Mouse (Mus musculus): Measurements from ENCODE around the gene Sorcs2. TPM values are rescaled to one million over a fixed set of nuclear protein-coding genes. Genes with fewer than 3 reads are reported as not detected.

Sorcs2 gene
- polyA plus RNA-seq, 1 experiment from 2014 or later, result 12.9 TPM

DNA sequence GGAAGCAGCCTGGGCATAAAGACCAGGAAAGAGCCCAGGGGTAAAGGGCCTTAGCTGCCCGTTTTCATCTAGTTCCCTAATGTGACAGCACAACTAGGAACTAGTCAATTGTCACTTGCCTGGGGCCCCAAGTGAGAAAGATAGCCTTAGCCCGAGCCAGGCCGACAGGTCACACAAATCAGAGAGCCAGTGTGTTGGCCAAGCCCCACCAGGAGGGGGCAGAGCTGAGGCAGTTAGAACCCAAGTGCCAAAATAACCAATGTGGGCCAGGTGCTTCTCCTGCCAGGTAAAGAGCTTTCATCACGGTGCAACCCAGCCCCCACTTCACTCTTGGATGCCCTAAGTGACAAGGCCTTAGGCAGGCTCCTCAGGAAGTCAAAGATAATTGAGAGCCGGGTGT is 106.7 kb downstream of the Sorcs2 start:
- WGBS, result 44% methylated on average over 5 of the region's 5 CpGs
- Histone ChIP-seq H3K36me3 (no peaks in the 10 kb centered on the region), H3K4me1 (peaks cover 19% of the 10 kb centered on the region), H3K4me2 (replicated peaks) (no peak overlapping the region), H3K27ac (no peak overlapping the region), H3K9ac (no peak overlapping the region), H3K27me3 (no peaks in the 10 kb centered on the region), H3K9me3 (no peaks in the 10 kb centered on the region), H3K4me3 (no peak overlapping the region)
- ATAC-seq (ENCODE audit: insufficient number of reproducible peaks, insufficient read depth, low FRiP score, low TSS enrichment), result no peak

DNA sequence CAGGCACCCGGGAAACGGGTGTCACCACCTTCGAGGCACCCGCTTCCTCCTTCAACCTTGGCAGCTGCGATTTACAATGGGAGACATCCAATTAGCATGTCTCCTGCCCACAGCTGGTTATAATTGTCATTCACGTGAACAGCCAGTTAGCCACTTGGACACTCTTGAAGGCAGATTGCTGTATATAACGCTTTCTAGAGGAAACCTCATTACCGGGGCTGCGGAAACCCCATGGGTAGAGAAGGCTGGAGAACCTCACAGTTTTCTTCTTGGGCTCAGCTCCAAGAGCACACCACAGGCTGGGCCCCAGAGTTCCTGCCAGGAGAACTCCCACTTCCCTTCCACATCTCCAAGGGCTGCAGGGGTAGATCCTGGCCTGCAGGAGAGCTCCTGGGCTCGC is 112.5 kb downstream of the Sorcs2 start:
- WGBS, result 39% methylated on average over 10 of the region's 10 CpGs
- H3K36me3 ChIP-seq, result no peaks in the 10 kb centered on the region
- ATAC-seq (ENCODE audit: insufficient number of reproducible peaks, insufficient read depth, low FRiP score, low TSS enrichment), result no peak
- 0 out of 2 replicates have a peak overlapping the region, but pooled peaks have one; percentile 14 for H3K27ac ChIP-seq
- H3K9me3 ChIP-seq, result no peaks in the 10 kb centered on the region
- no peak overlapping the region for H3K4me3 ChIP-seq
- no peak overlapping the region for H3K9ac ChIP-seq
- no peaks in the 10 kb centered on the region for H3K27me3 ChIP-seq
- H3K4me1 ChIP-seq, result peaks cover 9% of the 10 kb centered on the region; the same call in 1 of the 2 replicates
- H3K4me2 ChIP-seq (replicated peaks), result no peak overlapping the region

DNA sequence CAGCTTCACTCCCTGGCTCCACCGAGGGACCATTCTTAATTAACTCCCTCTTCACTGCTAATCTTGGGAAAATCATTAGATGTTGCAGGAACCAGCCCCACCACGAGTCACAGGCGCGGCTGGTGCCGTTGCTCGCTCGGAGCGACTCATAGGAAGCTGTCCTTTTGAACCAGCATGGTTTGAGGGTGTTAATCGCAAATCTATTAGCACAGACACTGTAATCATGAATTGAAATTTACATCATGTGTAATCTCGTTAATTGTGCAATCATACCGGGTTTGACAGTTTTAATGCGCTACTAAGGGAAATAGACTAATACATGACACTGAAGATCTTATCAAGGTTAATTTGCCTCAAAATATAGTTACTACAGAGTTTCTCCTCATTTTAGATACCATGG is 118.0 kb downstream of the Sorcs2 start:
- ATAC-seq (ENCODE audit: insufficient number of reproducible peaks, insufficient read depth, low FRiP score, low TSS enrichment), result no peak
- H3K36me3 ChIP-seq, result no peaks in the 10 kb centered on the region
- H3K27ac ChIP-seq, result no peak overlapping the region
- no peak overlapping the region for H3K9ac ChIP-seq
- H3K9me3 ChIP-seq, result no peaks in the 10 kb centered on the region
- 84% methylated on average over 12 of the region's 12 CpGs for WGBS
- H3K4me2 ChIP-seq (replicated peaks), result no peak overlapping the region
- no peak overlapping the region for H3K4me3 ChIP-seq
- H3K4me1 ChIP-seq, result 0 out of 2 replicates have a peak, but pooled peaks cover 7% of the 10 kb centered on the region
- H3K27me3 ChIP-seq, result no peaks in the 10 kb centered on the region

DNA sequence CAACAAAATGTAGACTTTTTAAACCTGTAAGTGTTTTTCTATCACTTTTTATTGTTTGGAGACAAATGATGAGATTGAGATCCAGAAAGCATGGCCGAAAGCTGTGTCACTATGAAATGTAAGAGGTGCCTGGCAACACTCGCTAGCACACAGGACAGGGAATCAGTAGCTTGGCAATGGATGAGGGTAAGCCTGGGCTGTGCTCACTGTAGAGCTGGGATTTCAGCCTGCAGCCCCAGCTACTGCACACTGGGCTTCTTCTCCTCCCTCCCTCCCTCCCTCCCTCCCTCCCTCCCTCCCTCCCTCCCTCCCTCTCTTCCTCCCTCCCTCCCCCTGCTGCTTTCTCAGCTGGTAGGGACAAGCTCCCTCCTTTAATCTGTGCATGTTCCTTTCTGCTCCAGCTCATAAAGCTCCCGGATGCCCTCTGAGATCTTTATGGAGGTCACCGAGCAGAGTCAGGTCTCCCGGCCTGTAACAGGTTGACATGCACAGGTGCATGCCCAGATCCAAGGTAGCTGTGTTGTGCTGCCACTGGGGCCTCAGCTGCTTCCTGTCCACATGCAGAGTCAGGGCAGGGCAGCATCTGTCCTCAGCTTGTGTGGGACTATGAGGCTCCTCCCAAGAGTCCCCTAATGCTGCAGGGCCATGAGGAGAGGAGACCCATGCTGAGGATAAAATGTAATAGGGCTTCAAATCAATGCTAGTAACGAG is 123.1 kb downstream of the Sorcs2 start:
- H3K9ac ChIP-seq, result no peak overlapping the region
- ATAC-seq (ENCODE audit: insufficient number of reproducible peaks, insufficient read depth, low FRiP score, low TSS enrichment), result no peak
- H3K36me3 ChIP-seq, result no peaks in the 10 kb centered on the region
- no peaks in the 10 kb centered on the region for H3K9me3 ChIP-seq
- H3K27me3 ChIP-seq, result no peaks in the 10 kb centered on the region
- 0 out of 2 replicates have a peak, but pooled peaks cover 7% of the 10 kb centered on the region for H3K4me1 ChIP-seq
- H3K27ac ChIP-seq, result no peak overlapping the region
- no peak overlapping the region for H3K4me3 ChIP-seq
- WGBS, result 77% methylated on average over 6 of the region's 6 CpGs
- no peak overlapping the region for H3K4me2 ChIP-seq (replicated peaks)

DNA sequence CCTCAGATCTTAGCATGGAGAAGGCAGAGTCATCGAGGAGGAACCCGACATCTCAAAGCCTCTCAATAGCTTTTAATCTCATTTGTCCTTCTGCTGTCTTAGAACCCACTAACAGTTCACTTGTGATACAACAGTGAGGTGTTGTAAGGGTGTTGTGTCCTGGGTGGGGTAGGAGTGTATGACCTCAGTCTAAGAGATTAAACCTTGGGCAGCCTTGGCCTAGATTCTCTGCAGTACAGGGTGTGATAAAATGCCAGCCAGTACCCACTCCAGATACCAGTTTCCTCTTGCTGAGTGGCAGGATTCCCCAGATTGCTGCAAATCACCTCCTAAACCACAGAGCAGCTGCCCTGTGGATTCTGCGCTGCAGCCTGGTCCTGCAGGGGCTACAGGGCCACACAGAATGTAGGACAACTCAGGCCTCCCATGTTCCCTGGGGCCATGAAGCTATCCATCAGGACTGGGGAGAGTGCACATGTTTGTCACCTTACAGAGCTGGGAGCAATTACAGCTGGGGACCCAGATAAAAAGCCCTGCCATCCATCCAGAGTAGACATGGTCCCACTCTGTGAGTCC is 130.7 kb downstream of the Sorcs2 start:
- Histone ChIP-seq H3K4me3 (no peak overlapping the region), H3K4me2 (replicated peaks) (no peak overlapping the region), H3K9ac (no peak overlapping the region), H3K27ac (no peak overlapping the region), H3K4me1 (no peaks in the 10 kb centered on the region), H3K36me3 (no peaks in the 10 kb centered on the region), H3K27me3 (no peaks in the 10 kb centered on the region), H3K9me3 (no peaks in the 10 kb centered on the region)
- no peak for ATAC-seq (ENCODE audit: insufficient number of reproducible peaks, insufficient read depth, low FRiP score, low TSS enrichment)
- WGBS, result 88% methylated on average over 3 of the region's 3 CpGs

DNA sequence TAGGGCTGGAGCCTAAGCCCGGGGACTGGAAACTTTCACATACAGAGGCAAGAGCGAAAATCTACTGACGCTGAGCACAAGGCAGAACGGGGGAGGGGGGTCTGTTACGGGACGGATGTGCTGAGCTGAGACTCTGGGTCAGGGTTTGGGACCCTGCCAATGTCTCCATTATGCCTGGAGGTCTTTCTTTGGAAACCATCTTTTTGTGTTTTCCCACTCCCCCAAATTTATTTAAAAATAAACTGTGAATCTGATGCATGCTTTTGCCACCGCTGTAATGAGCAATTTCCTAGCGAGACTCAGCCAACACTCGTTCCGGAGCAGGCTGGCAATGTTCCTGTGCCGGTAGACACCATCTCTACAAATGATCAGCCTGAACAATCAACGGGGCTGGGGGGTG is 137.1 kb downstream of the Sorcs2 start:
- Histone ChIP-seq H3K4me1 (0 out of 2 replicates have a peak, but pooled peaks cover 6% of the 10 kb centered on the region), H3K27ac (no peak overlapping the region), H3K9ac (no peak overlapping the region), H3K9me3 (no peaks in the 10 kb centered on the region), H3K4me3 (no peak overlapping the region), H3K27me3 (no peaks in the 10 kb centered on the region), H3K36me3 (no peaks in the 10 kb centered on the region), H3K4me2 (replicated peaks) (no peak overlapping the region)
- no peak for ATAC-seq (ENCODE audit: insufficient number of reproducible peaks, insufficient read depth, low FRiP score, low TSS enrichment)
- WGBS, result 76% methylated on average over 12 of the region's 12 CpGs

DNA sequence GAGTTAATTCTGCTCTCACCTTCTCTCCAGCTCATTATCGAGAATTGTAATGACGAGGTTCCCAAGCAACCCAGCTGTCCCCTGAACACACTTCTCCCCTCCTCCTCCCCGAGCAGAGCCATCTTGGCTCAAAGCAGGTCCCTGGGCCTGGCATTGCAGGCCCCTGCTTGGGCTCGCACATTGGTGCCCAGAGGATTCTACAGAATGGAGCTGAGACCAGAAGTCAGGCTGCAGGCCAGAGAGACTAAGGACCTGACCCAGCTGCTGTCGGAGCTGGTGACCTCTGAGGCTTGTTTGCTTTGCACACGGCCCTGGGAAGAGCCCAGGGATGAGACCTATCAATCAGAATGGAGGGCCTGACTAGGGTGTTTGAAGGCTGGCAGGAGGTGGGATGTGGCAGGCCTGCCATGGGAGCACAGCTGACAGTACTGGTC is 138.2 kb downstream of the Sorcs2 start:
- no peak for ATAC-seq (ENCODE audit: insufficient number of reproducible peaks, insufficient read depth, low FRiP score, low TSS enrichment)
- 50% methylated on average over 6 of the region's 6 CpGs for WGBS

DNA sequence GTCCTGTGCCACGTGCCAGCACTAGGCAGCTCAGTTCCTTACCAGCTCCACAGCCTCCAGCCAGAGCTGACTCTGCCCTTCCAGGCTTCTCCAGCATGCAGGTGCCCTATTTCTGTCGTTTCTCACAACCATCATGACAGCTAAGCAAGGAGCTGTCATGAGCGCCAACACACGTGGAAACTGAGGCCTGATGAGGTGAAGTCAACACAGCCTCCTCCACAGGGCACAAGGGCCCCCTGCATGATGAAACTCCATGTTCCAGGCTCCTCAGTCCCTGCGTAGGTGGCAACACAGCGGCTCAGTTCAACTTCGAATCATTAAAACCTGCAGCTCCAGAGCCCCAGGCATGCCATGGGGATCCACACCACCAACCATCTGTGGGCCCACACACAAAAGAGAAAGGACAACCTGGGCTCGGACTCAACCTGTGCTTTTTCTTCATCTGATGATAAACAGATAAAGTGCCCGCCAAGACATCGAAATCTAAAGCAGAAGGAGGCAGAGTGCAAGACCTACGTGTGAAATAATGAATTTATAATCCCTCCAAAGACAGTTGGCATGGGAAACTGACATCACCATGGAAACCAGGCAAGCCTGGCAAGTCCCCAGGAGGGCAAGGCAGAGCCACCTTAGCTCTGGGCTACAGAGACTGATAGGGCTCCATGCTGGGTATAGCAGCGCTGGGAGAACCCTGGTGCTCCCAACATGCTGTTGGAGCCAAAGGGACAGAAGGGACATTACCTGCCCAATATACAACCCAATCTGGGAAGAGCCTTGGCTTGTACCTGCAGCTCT is 139.4 kb downstream of the Sorcs2 start:
- H3K27ac ChIP-seq, result no peak overlapping the region
- no peak overlapping the region for H3K4me2 ChIP-seq (replicated peaks)
- no peaks in the 10 kb centered on the region for H3K9me3 ChIP-seq
- no peak overlapping the region for H3K4me3 ChIP-seq
- WGBS, result 87% methylated on average over 12 of the region's 12 CpGs
- no peak for ATAC-seq (ENCODE audit: insufficient number of reproducible peaks, insufficient read depth, low FRiP score, low TSS enrichment)
- no peak overlapping the region for H3K9ac ChIP-seq
- no peaks in the 10 kb centered on the region for H3K27me3 ChIP-seq
- H3K36me3 ChIP-seq, result no peaks in the 10 kb centered on the region
- peaks cover 21% of the 10 kb centered on the region for H3K4me1 ChIP-seq

More for the DNA sequence above, 138.2 kb downstream of the Sorcs2 start:
- Histone ChIP-seq H3K27me3 (no peaks in the 10 kb centered on the region), H3K4me1 (peaks cover 13% of the 10 kb centered on the region), H3K36me3 (no peaks in the 10 kb centered on the region), H3K27ac (no peak overlapping the region), H3K4me3 (no peak overlapping the region), H3K9ac (no peak overlapping the region), H3K9me3 (no peaks in the 10 kb centered on the region), H3K4me2 (replicated peaks) (no peak overlapping the region)

DNA sequence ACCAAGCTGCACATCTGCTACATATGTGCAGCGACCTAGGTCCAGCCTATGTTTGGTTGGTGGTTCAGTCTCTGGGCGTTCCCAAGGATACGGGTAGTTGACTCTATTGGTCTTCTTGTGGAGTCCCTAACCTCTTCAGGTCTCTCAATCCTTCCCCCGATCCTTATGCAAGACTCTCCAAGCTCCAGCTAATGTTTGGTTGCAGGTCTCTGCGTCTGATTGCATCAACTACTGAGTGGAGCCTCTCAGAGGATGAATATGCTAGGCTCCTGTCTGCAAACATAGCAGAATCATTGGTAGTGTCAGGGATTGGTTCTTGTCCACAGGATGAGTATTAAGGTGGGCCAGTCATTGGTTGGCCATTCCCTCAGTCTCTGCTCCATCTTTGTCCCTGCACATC is 140.9 kb downstream of the Sorcs2 start:
- Histone ChIP-seq H3K27ac (no peak overlapping the region), H3K36me3 (no peaks in the 10 kb centered on the region), H3K9me3 (no peaks in the 10 kb centered on the region), H3K4me1 (peaks cover 21% of the 10 kb centered on the region), H3K4me3 (no peak overlapping the region), H3K27me3 (no peaks in the 10 kb centered on the region), H3K9ac (no peak overlapping the region), H3K4me2 (replicated peaks) (no peak overlapping the region)
- no peak for ATAC-seq (ENCODE audit: insufficient number of reproducible peaks, insufficient read depth, low FRiP score, low TSS enrichment)
- 88% methylated on average over 5 of the region's 5 CpGs for WGBS

DNA sequence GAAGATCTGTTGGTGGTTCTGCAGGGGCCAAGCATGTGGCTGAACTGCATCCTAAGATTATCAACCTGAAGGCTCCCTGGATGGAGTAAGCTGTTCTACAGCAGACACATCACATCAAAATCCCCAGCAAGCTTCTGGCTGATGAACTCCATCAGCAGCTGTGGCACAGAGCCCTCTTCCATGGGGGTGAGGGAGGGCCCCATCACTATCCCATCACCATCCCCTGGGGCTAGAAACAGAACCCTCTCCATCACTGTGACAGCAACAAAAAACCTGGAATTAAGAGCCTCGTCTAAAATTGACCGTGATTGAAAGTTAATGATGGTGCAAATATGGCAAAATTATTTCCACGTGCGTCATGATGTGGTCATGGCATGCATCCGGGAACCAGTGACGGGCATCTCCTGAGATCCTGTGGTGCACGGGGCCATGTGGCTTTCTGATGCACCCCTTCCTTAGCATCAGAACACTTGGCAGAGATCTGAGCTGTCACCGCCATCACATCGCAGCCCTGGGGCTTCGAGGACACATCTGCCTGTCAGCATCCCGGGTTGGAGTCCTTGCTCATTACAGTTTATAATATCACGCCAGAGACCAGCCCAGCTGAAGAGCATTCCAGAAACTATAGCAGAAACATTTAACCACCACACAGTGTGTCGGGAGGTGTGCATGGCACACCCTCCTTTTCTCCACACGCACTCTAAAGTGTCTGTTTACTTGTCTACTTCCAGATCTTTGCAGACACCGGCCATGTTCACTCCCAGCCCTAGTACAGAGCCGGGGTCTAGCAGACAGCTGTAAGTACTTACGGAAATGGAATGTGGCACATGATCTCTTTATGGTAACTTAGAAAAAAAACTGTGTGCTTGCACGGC is 143.1 kb downstream of the Sorcs2 start:
- H3K36me3 ChIP-seq, result no peaks in the 10 kb centered on the region
- peaks cover 19% of the 10 kb centered on the region for H3K4me1 ChIP-seq
- ATAC-seq (ENCODE audit: insufficient number of reproducible peaks, insufficient read depth, low FRiP score, low TSS enrichment), result peak; percentile 81
- H3K4me3 ChIP-seq, result no peak overlapping the region
- no peaks in the 10 kb centered on the region for H3K9me3 ChIP-seq
- 0 out of 2 replicates have a peak overlapping the region, but pooled peaks have one; percentile 12 for H3K27ac ChIP-seq
- no peak overlapping the region for H3K9ac ChIP-seq
- WGBS, result 28% methylated on average over 18 of the region's 18 CpGs
- H3K27me3 ChIP-seq, result no peaks in the 10 kb centered on the region
- 0 out of 2 replicates have a peak overlapping the region, but pooled peaks have one; percentile 6 for H3K4me2 ChIP-seq (replicated peaks)
